Mouse (Mus musculus) CH12.LX (cell line): ENCODE data around the gene Stx1a.

Experiments
- CHD2 ChIP-seq: IDR thresholded peaks from 2 replicates; pipeline ENCODE4 v1.6.1; 2011; ENCODE audit warnings: low read length, improper control_type of control experiment
- CTCF ChIP-seq, 2 experiments: IDR thresholded peaks in 1 of 2; conservative IDR thresholded peaks in 1 of 2; 2 replicates each; pipeline ENCODE4 v1.5.1; 2011 to 2012; ENCODE audit warnings: low read depth in 2 of 2, low read length in 2 of 2, improper control_type of control experiment in 1 of 2, inconsistent platforms in 1 of 2, mild to moderate bottlenecking in 1 of 2, moderate library complexity in 1 of 2
- EP300 ChIP-seq: IDR thresholded peaks from 2 replicates; pipeline ENCODE4 v1.6.1; 2011; ENCODE audit warnings: low read length, improper control_type of control experiment

- TF ChIP-seq EP300 (no peak), CTCF (conservative IDR thresholded peaks at IDR 0.05 in 1 of 2, IDR thresholded peaks at IDR 0.05 in 1 of 2; ENCODE audit: low read depth in 2 of 2, low read length in 2 of 2) (no peak), CHD2 (no peak)
Measured at GRCm38 (mm10) chr5:135000751-135001150, 22.5 kb upstream of the Stx1a start.
